ENCODE assay signal across 8 mouse cellular contexts in genomic region chr10:14546111-14546551, GRCm38 (mm10). TPM values are rescaled to one million over a fixed set of nuclear protein-coding genes. Genes with fewer than 3 reads are reported as not detected.
A peak's percentile ranks its signal among the peaks of the same experiment; 100 is the strongest.
DNase-seq lines count a peak whose midpoint lies in the region; ATAC-seq lines count a peak whose summit lies in the region.

No protein-coding gene starts in this region.

- no peak for DNase-seq in frontal cortex, adult 2 months (ENCODE audit: extremely low spot score in 1 of 2, low spot score in 1 of 2)
- peak; percentile 69 for DNase-seq in ZHBTc4 (ENCODE audit: low read depth, low spot score)
- peak; percentile 21 to 53 for DNase-seq in lung, postnatal 4 days
- DNase-seq in urinary bladder, postnatal 36 days (ENCODE audit: low spot score in 2 of 2), result peak; percentile 36 to 61
- no peak for DNase-seq in layer of hippocampus, adult 9-10 months (ENCODE audit: low spot score)

- peak; percentile 20; the same call in 1 of the 2 replicates for ATAC-seq in frontal cortex, adult (ENCODE audit: low TSS enrichment)
- peak; percentile 53 to 55; a peak in 2 of 4 replicates for ATAC-seq in hematopoietic stem cell, adult 5-6 weeks (replicated peaks in 1 of 2; ENCODE audit: insufficient read depth in 1 of 2, low FRiP score in 2 of 2, low TSS enrichment in 1 of 2, low read depth in 1 of 2, poor library complexity in 2 of 2, severe bottlenecking in 2 of 2)
- no peak for ATAC-seq in cerebellum, adult (ENCODE audit: insufficient number of reproducible peaks, low FRiP score, low TSS enrichment)

RNA-seq across cellular contexts. Expression of gene Adgrg6, which starts 0.7 kb away (rescaled TPM):
- 1.4 and 2.5 TPM in 2 replicates for polyA plus RNA-seq in frontal cortex, adult 2 months (2012; rRNA removed)
- 0.35 and 0.44 TPM in 2 replicates for total RNA-seq in hematopoietic stem cell, adult 5-6 weeks (2017)

Comparison
In these comparisons a context has a peak if more than half of its experiments do, and no peak if none do; other contexts are left out.
1. DNase-seq: peak in ZHBTc4 (single experiment), lung, postnatal 4 days (2 of 2) and urinary bladder, postnatal 36 days (2 of 2); none in frontal cortex, adult 2 months (0 of 2) and layer of hippocampus, adult 9-10 months (single experiment).